Mouse (Mus musculus) megakaryocyte-erythroid progenitor cell, adult 5-6 weeks (primary cell): Measurements from ENCODE around the gene Dnal4. TPM values are rescaled to one million over a fixed set of nuclear protein-coding genes. Genes with fewer than 3 reads are reported as not detected.

Experiments used
- ATAC-seq: replicated peaks from 2 replicates; pipeline ENCODE4 v1.8.0; 2016; ENCODE audit warnings: mild to moderate bottlenecking, inconsistent platforms; ENCODE audit not compliant: severe bottlenecking, poor library complexity, low FRiP score, low TSS enrichment
- total RNA-seq, 2 experiments: library from RNA; stranded (forward) in 1 of 2; stranded (reverse) in 1 of 2; fragments of 200-1000, 215-1000 nt in 1 of 2; fragments of >200 nt in 1 of 2; fragmentation: Nextera tagmentation in 1 of 2; gene quantifications; 2 replicates each; pipeline ENCODE4 v1.2.3; 2014 to 2017

Gene Dnal4
- total RNA-seq, 2 experiments from 2014 or later, result 10.0 to 13.2 TPM

DNA sequence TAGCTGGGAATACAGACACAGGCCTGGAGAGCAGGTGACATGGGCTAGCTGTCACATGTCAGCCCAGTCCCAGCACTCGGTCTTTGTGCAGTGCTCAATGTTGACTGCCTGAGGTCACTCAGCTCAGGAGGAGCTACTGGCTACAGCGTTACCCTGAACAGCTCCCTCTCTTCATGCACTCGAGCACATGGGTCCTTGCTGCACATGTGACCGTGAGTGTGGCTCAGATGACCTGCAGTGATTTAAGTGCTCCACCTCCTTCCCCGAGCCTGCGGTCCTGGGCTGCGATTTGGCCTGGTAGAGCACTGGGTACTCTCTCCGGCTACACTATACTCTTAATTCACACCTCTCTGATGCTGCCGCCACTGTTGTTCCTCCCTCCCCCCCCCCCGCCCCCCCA is 11.5 kb downstream of the Dnal4 start:
- no peak for ATAC-seq

- no peak for ATAC-seq
These were observed 12.3 kb downstream of the Dnal4 start for GRCm38 (mm10) chr15:79765361-79765760.

GRCm38 (mm10) chr15:79764539-79765267 is 12.9 kb downstream of the Dnal4 start:
- no peak for ATAC-seq

DNA sequence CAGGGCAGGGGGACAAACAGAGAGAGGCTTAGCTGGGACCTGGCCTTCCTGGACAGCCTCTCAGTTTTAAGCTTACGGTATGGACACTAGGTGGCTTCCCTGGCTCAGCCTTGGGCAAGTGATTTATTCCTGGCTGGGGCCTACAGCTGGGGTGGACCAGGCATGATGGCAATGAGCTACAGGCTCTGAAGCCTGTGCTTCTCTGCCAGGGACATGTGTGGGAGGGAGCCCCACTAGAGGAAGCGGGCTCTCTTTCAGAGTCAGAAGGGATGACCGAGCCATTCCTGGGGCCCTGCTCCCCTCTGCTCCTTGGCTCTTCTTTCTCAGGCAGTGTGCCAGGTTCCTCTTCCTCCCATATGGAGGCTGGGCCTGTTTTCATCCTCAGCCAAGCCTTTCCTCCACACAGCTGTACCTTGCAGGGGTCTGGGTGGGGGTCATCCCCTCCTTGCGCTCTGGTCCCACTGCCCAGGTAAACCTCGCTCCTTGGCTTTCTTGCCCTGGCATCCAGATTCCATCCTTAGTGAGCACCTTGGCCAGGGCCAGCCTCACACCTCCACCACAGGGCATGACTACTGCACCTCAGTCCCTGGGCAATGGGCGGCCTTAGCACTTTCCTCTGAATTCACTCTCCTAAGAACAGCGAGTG is 13.9 kb downstream of the Dnal4 start:
- no peak for ATAC-seq

DNA sequence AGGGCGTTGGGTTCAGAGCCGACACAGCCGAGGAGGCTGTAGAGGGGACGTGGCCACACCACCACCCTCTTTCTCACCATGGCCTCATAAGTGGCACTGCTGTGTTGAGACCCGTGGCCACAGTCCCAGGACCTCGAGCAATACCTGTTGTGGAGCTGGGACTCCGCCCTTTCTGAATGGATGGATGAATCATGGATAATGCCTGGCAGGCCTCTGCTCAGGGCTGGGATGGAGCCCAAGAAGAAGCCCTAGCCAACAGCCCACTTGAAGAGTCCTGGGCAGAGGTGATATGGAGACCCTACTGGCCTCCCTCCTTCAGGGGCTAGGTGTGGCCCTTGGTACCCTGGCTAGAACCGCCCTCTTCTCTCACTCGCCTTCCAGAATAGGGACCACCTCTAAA is 14.6 kb downstream of the Dnal4 start:
- no peak for ATAC-seq

- ATAC-seq, result no peak
These were observed 16.7 kb downstream of the Dnal4 start for GRCm38 (mm10) chr15:79760956-79761355.

DNA sequence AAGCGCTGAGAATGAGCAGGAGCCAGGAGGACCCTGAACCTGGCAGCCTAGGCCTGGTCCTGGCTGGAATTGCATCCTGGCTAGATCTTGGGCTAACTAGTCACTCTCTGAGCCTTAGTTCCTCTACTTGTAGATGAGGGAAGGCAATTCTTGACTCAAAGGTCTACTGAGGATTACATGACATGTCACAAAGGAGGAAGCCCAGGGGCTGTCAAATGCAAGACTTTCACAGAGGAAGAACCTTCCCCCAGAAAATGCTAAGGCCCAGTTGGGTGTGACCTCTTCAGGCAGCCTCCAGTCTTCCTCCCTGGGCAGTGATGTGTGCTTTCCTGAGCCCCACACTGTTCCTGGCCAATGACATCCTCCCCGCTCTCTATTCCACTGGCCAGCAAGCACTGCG is 20.5 kb downstream of the Dnal4 start:
- ATAC-seq, result no peak

DNA sequence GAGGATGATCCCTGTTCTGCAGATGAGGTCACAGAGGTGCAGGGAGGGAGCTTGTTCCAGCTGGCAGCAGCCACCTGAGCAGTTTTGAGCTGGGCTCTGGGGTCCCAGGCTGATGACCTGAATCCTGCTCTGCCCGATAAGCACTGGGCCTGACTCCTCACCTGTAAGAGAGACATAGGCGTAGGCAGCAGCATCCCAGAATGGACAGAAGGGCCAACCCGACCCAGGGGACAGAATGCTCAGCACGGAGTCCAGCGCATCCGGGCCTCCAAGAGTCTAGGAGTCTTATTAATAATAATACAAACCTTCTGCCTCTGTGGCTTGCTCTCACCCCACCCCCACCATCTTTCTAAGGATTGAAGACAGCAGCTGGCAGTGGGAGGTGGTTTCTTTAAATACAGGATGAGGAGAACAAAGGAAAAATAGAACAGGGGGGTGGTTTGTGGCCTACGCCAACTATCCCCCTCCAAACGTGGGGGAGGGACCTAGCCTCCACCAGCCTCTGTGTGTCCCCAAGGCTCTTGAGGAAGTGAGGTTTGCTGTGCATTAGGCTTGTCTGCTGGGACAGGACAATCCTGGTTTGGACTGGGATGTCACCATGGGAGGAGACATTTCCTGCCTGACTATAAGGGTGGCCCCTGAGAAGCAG is 21.5 kb downstream of the Dnal4 start:
- ATAC-seq, result no peak

DNA sequence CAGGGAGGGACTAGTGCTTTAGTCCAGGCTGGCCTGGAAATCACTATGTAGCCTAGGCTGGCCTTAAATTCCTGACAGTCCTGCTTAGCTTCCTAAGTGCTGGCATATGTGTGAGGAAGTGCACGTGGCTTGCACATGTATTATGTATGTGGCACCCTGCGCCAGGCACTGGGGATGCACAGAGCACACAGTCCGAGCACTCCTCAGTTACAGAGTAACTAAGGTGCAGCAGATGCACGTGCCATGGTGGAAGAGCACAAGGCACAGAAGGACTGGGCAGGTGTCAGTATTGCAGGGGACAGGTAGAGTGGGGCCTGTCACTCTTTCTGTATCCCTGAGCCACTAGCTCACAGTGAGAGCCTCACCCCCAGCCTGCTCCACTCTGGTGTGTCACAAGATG is 22.5 kb downstream of the Dnal4 start:
- ATAC-seq, result no peak

DNA sequence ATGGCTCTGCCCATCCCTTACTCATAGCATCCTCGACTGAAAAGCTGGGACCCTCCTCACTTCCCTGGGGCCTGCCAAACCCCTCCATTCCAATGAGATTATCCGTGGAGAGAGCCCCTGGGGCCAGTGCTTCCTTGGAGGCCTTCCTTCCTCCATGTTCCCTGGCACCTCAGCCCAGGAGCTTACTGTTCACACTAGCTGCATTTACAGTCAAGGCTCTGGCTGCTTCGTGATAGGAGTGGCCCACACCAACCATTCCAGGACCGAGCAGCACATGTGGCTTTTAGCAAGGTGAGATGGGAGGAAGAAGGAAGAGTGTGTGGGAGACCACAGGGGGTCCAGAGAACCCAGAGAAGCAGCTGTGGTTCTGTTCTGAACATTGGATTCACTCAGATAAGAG is 23.8 kb downstream of the Dnal4 start:
- no peak for ATAC-seq

GRCm38 (mm10) chr15:79753420-79753752 is 24.3 kb downstream of the Dnal4 start:
- ATAC-seq, result no peak; the same call in 1 of the 2 replicates

- peak; percentile 80 for ATAC-seq
These were observed 24.8 kb downstream of the Dnal4 start for GRCm38 (mm10) chr15:79752742-79753419.

DNA sequence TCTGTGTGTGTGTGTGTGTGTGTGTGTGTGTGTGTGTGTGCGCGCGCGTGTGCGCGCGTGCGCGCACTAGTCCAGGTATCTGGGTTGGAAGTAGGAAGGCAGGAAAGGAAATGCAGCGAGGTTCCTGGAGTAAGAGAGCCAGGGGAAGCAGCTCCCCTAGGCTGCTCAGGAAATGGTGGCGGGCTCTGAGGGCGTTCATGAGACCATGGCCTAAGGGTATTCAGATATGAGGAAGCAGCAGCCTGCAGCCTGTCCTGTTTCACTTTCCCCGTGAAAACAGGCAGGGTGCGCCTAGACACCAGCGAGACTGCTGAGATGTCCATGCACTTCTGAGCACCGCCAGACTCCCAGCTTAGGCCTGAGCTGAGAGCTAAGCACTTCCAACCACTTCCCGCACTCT is 25.9 kb downstream of the Dnal4 start:
- ATAC-seq, result no peak

DNA sequence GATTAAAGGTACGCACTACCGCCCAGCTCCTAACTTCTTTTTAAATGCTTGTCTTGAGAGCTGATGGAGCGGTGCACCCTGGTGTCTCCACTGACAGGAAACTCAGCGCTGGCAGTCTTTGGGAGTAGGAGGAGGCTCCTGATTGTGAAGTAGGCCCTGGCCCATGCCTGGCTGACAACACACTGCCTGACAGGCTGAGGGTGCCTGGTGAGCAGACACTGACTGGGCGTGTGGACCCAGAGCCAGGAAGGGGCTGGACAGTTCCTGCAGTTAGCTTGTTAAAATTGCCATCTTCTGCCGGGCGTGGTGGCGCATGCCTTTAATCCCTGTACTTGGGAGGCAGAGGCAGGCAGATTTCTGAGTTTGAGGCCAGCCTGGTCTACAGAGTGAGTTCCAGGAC is 27.4 kb downstream of the Dnal4 start:
- no peak for ATAC-seq

DNA sequence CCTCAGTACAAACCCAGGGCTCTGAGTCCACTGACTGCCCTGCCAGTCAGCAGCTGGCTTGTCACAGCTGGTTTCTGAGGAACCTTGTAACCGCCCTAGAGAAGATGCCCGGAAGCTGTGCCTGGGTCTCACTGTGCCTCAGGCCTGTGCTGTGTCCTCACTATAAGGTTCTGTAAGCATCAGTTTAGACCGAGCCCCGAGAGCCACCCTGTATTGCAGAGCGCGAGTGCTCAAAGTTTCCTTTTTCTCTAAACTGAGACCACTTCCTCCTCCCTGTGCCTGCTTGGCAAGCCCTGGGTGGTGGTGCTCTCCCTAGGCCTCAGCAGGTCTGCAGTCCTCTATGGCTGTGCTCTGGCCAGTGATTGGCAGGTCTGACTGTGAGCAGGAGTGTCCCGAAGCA is 28.5 kb downstream of the Dnal4 start:
- no peak for ATAC-seq

DNA sequence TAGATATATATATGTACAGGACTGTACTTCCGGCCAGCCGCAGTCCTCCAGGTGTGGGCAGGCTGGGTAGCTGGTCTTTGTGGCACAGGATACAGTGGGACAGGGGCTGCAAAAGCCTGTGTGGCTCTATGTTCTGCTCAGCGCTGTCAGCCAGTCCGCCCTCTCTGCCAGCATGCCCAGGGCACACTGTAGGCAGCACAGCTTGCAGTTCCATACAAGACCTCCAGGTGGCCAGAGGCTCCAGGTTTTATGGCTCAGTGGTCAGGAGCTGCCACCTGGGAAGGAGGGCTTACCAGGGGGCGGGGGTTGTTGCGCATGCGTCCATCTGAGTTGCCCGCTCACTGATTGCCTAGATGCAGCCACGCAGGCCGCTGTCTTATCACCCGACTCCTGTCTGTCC is 29.7 kb downstream of the Dnal4 start:
- ATAC-seq, result peak; percentile 51

GRCm38 (mm10) chr15:79745883-79746282 is 31.8 kb downstream of the Dnal4 start:
- no peak for ATAC-seq

- no peak for ATAC-seq
These were observed 32.3 kb downstream of the Dnal4 start for GRCm38 (mm10) chr15:79745312-79745711.

- no peak for ATAC-seq
These were observed 32.9 kb downstream of the Dnal4 start for GRCm38 (mm10) chr15:79744742-79745141.

GRCm38 (mm10) chr15:79744001-79744400 is 33.6 kb downstream of the Dnal4 start:
- no peak for ATAC-seq

- no peak for ATAC-seq
These were observed 35.0 kb downstream of the Dnal4 start for GRCm38 (mm10) chr15:79742706-79743023.
